Mouse (Mus musculus): ENCODE measurements around the gene Phactr2. TPM values are rescaled to one million over a fixed set of nuclear protein-coding genes. Genes with fewer than 3 reads are reported as not detected.
A peak's percentile ranks its signal among the peaks of the same experiment; 100 is the strongest.

Gene Phactr2
- polyA plus RNA-seq, 1 experiment from 2014 or later, result 12.4 TPM

GRCm38 (mm10) chr10:13310075-13310474, 164.1 kb downstream of the Phactr2 start:
- Histone ChIP-seq H3K4me3 (replicated peaks) (no peak overlapping the region), H3K27ac (no peak overlapping the region), H3K4me1 (peaks cover 13% of the 10 kb centered on the region), H3K4me2 (no peak overlapping the region), H3K27me3 (no peaks in the 10 kb centered on the region), H3K36me3 (replicated peaks) (no peaks in the 10 kb centered on the region), H3K9me3 (no peaks in the 10 kb centered on the region), H3K9ac (no peak overlapping the region)
- ATAC-seq (ENCODE audit: low FRiP score), result no peak
- WGBS, result 67% methylated on average over 3 of the region's 3 CpGs

GRCm38 (mm10) chr10:13304641-13305241, 169.5 kb downstream of the Phactr2 start:
- Histone ChIP-seq H3K27me3 (no peaks in the 10 kb centered on the region), H3K36me3 (replicated peaks) (no peaks in the 10 kb centered on the region), H3K4me1 (peaks cover 11% of the 10 kb centered on the region; the same call in 1 of the 2 replicates), H3K9me3 (no peaks in the 10 kb centered on the region), H3K4me3 (replicated peaks) (no peak overlapping the region), H3K9ac (no peak overlapping the region), H3K27ac (no peak overlapping the region), H3K4me2 (no peak overlapping the region)
- ATAC-seq (ENCODE audit: low FRiP score), result peak; percentile 59; the same call in 1 of the 2 replicates
- WGBS, result 44% methylated on average over 10 of the region's 10 CpGs

GRCm38 (mm10) chr10:13303271-13304265, 170.6 kb downstream of the Phactr2 start:
- Histone ChIP-seq H3K27ac (no peak overlapping the region), H3K36me3 (replicated peaks) (no peaks in the 10 kb centered on the region), H3K9me3 (no peaks in the 10 kb centered on the region), H3K9ac (no peak overlapping the region), H3K27me3 (no peaks in the 10 kb centered on the region), H3K4me1 (peaks cover 11% of the 10 kb centered on the region; the same call in 1 of the 2 replicates), H3K4me2 (no peak overlapping the region), H3K4me3 (replicated peaks) (no peak overlapping the region)
- no peak for ATAC-seq (ENCODE audit: low FRiP score)
- WGBS, result 90% methylated on average over 13 of the region's 13 CpGs

- WGBS, result 90% methylated on average over 6 of the region's 6 CpGs
- Histone ChIP-seq H3K4me2 (no peak overlapping the region), H3K4me1 (peaks cover 11% of the 10 kb centered on the region; the same call in 1 of the 2 replicates), H3K9me3 (no peaks in the 10 kb centered on the region), H3K27me3 (no peaks in the 10 kb centered on the region), H3K36me3 (replicated peaks) (no peaks in the 10 kb centered on the region), H3K4me3 (replicated peaks) (no peak overlapping the region), H3K9ac (no peak overlapping the region), H3K27ac (no peak overlapping the region)
- no peak for ATAC-seq (ENCODE audit: low FRiP score)
Measured at GRCm38 (mm10) chr10:13300601-13301000, 173.6 kb downstream of the Phactr2 start.

GRCm38 (mm10) chr10:13300196-13300595, 174.0 kb downstream of the Phactr2 start:
- no peaks in the 10 kb centered on the region for H3K27me3 ChIP-seq
- no peak overlapping the region for H3K4me2 ChIP-seq
- ATAC-seq (ENCODE audit: low FRiP score), result no peak
- H3K9ac ChIP-seq, result no peak overlapping the region
- no peak overlapping the region for H3K27ac ChIP-seq
- no peaks in the 10 kb centered on the region for H3K36me3 ChIP-seq (replicated peaks)
- H3K4me3 ChIP-seq (replicated peaks), result no peak overlapping the region
- H3K4me1 ChIP-seq, result peaks cover 11% of the 10 kb centered on the region; the same call in 1 of the 2 replicates
- no peaks in the 10 kb centered on the region for H3K9me3 ChIP-seq
- 82% methylated on average over 6 of the region's 6 CpGs for WGBS

- H3K9me3 ChIP-seq, result no peaks in the 10 kb centered on the region
- no peak overlapping the region for H3K27ac ChIP-seq
- no peak overlapping the region for H3K4me2 ChIP-seq
- 88% methylated on average over 2 of the region's 2 CpGs for WGBS
- no peaks in the 10 kb centered on the region for H3K36me3 ChIP-seq (replicated peaks)
- H3K9ac ChIP-seq, result no peak overlapping the region
- ATAC-seq (ENCODE audit: low FRiP score), result no peak
- no peak overlapping the region for H3K4me3 ChIP-seq (replicated peaks)
- H3K4me1 ChIP-seq, result peaks cover 4% of the 10 kb centered on the region; the same call in 1 of the 2 replicates
- no peaks in the 10 kb centered on the region for H3K27me3 ChIP-seq
Measured at GRCm38 (mm10) chr10:13294886-13295285, 179.3 kb downstream of the Phactr2 start.

- H3K27me3 ChIP-seq, result no peaks in the 10 kb centered on the region
- no peak overlapping the region for H3K4me3 ChIP-seq (replicated peaks)
- no peak overlapping the region for H3K9ac ChIP-seq
- peaks cover 4% of the 10 kb centered on the region for H3K4me1 ChIP-seq
- H3K27ac ChIP-seq, result no peak overlapping the region
- 44% methylated on average over 2 of the region's 2 CpGs for WGBS
- no peaks in the 10 kb centered on the region for H3K36me3 ChIP-seq (replicated peaks)
- no peak overlapping the region for H3K4me2 ChIP-seq
- no peak for ATAC-seq (ENCODE audit: low FRiP score)
- no peaks in the 10 kb centered on the region for H3K9me3 ChIP-seq
Measured at GRCm38 (mm10) chr10:13292026-13292425, 182.2 kb downstream of the Phactr2 start.

- H3K9me3 ChIP-seq, result no peaks in the 10 kb centered on the region
- 0 out of 2 replicates have a peak, but pooled peaks have one; percentile 20 for ATAC-seq (ENCODE audit: low FRiP score)
- H3K4me2 ChIP-seq, result no peak overlapping the region
- no peak overlapping the region for H3K4me3 ChIP-seq (replicated peaks)
- 80% methylated on average over 8 of the region's 8 CpGs for WGBS
- no peaks in the 10 kb centered on the region for H3K27me3 ChIP-seq
- no peaks in the 10 kb centered on the region for H3K36me3 ChIP-seq (replicated peaks)
- no peak overlapping the region for H3K9ac ChIP-seq
- peaks cover 8% of the 10 kb centered on the region for H3K4me1 ChIP-seq
- H3K27ac ChIP-seq, result no peak overlapping the region
Measured at GRCm38 (mm10) chr10:13289252-13289961, 184.8 kb downstream of the Phactr2 start.

GRCm38 (mm10) chr10:13288296-13288695, 185.9 kb downstream of the Phactr2 start:
- H3K4me2 ChIP-seq, result no peak overlapping the region
- H3K9me3 ChIP-seq, result no peaks in the 10 kb centered on the region
- WGBS, result 90% methylated on average over 5 of the region's 5 CpGs
- ATAC-seq (ENCODE audit: low FRiP score), result no peak
- H3K27me3 ChIP-seq, result no peaks in the 10 kb centered on the region
- no peak overlapping the region for H3K27ac ChIP-seq
- no peaks in the 10 kb centered on the region for H3K36me3 ChIP-seq (replicated peaks)
- H3K4me1 ChIP-seq, result peaks cover 8% of the 10 kb centered on the region
- no peak overlapping the region for H3K4me3 ChIP-seq (replicated peaks)
- no peak overlapping the region for H3K9ac ChIP-seq

GRCm38 (mm10) chr10:13283441-13283840, 190.8 kb downstream of the Phactr2 start:
- no peaks in the 10 kb centered on the region for H3K27me3 ChIP-seq
- ATAC-seq (ENCODE audit: low FRiP score), result no peak
- H3K4me1 ChIP-seq, result 0 out of 2 replicates have a peak, but pooled peaks cover 4% of the 10 kb centered on the region
- no peak overlapping the region for H3K4me2 ChIP-seq
- H3K9me3 ChIP-seq, result no peaks in the 10 kb centered on the region
- H3K9ac ChIP-seq, result no peak overlapping the region
- no peaks in the 10 kb centered on the region for H3K36me3 ChIP-seq (replicated peaks)
- H3K4me3 ChIP-seq (replicated peaks), result no peak overlapping the region
- no peak overlapping the region for H3K27ac ChIP-seq
- WGBS, result 76% methylated on average over 4 of the region's 4 CpGs

- 91% methylated on average over 6 of the region's 6 CpGs for WGBS
- no peak for ATAC-seq (ENCODE audit: low FRiP score)
- H3K4me3 ChIP-seq (replicated peaks), result no peak overlapping the region
Measured at GRCm38 (mm10) chr10:13280298-13280853, 193.8 kb downstream of the Phactr2 start.

GRCm38 (mm10) chr10:13276298-13276697, 197.9 kb downstream of the Phactr2 start:
- Histone ChIP-seq H3K4me3 (replicated peaks) (no peak overlapping the region), H3K27ac (no peak overlapping the region), H3K36me3 (replicated peaks) (no peaks in the 10 kb centered on the region), H3K27me3 (no peaks in the 10 kb centered on the region), H3K4me1 (no peaks in the 10 kb centered on the region), H3K4me2 (no peak overlapping the region), H3K9me3 (no peaks in the 10 kb centered on the region), H3K9ac (no peak overlapping the region)
- ATAC-seq (ENCODE audit: low FRiP score), result no peak
- 90% methylated on average over 5 of the region's 5 CpGs for WGBS

More at GRCm38 (mm10) chr10:13280298-13280853, 193.8 kb downstream of the Phactr2 start:
- H3K9ac ChIP-seq, result no peak overlapping the region
- H3K4me2 ChIP-seq, result no peak overlapping the region
- H3K27me3 ChIP-seq, result no peaks in the 10 kb centered on the region
- no peaks in the 10 kb centered on the region for H3K4me1 ChIP-seq
- H3K9me3 ChIP-seq, result no peaks in the 10 kb centered on the region
- no peak overlapping the region for H3K27ac ChIP-seq
- no peaks in the 10 kb centered on the region for H3K36me3 ChIP-seq (replicated peaks)

Measured in forebrain, embryonic 12.5 days (tissue).